Mouse (Mus musculus) heart, adult 2 months (tissue): ENCODE results near the gene Golga2. TPM values are rescaled to one million over a fixed set of nuclear protein-coding genes. Genes with fewer than 3 reads are reported as not detected.

ENCODE experiments used
- DNase-seq, 2 experiments: peaks; one replicate each; pipeline ENCODE4 v3.0.0; 2021
- H3K27ac ChIP-seq: fragments of 200-600 bp; 2 replicates; pipeline ENCODE4 v1.8.1; 2022
- H3K27me3 ChIP-seq: fragments of 200-500 bp; 2 replicates; pipeline ENCODE4 v1.6.1; 2012; ENCODE audit warnings: mild to moderate bottlenecking, low read length, inconsistent platforms, mixed read lengths; ENCODE audit not compliant: control insufficient read depth, insufficient read depth
- H3K36me3 ChIP-seq: fragments of 200-500 bp; 2 replicates; pipeline ENCODE4 v1.6.1; 2012; ENCODE audit warnings: low read length, inconsistent platforms; ENCODE audit not compliant: control insufficient read depth, insufficient read depth
- H3K4me1 ChIP-seq: fragments of 200-500 bp; 2 replicates; pipeline ENCODE4 v1.6.1; 2011; ENCODE audit warnings: low read length; ENCODE audit not compliant: control insufficient read depth, insufficient read depth
- H3K4me3 ChIP-seq: fragments of 200-600 bp; 2 replicates; pipeline ENCODE4 v1.8.1; 2022
- H3K79me2 ChIP-seq: fragments of 200-500 bp; replicated peaks from 2 replicates; pipeline ENCODE4 v1.6.1; 2012; ENCODE audit warnings: mild to moderate bottlenecking, inconsistent platforms, low read length, moderate library complexity, mixed read lengths; ENCODE audit not compliant: control insufficient read depth, insufficient read depth
- H3K9ac ChIP-seq: fragments of 200-500 bp; 2 replicates; pipeline ENCODE4 v1.6.1; 2012; ENCODE audit warnings: low read depth, mild to moderate bottlenecking, control low read depth, inconsistent platforms, low read length, mixed read lengths
- CTCF ChIP-seq: fragments of 200-600 bp; IDR thresholded peaks from 2 replicates; pipeline ENCODE4 v1.8.1; 2022; ENCODE audit warnings: antibody characterized with exemption, mild to moderate bottlenecking, moderate library complexity
- EP300 ChIP-seq: fragments of 200-500 bp; IDR thresholded peaks from 2 replicates; pipeline ENCODE4 v1.6.1; 2011; ENCODE audit warnings: low read depth, low read length, control low read depth; ENCODE audit not compliant: insufficient read depth
- POLR2A ChIP-seq: fragments of 200-500 bp; IDR thresholded peaks from 2 replicates; pipeline ENCODE4 v1.6.1; 2011; ENCODE audit warnings: mild to moderate bottlenecking, low read depth, low read length, control low read depth; ENCODE audit not compliant: insufficient read depth
- WGBS: fragments of 180-500 bp; shearing (Covaris S2); methylation state at CpG from one replicate; pipeline ENCODE4 v1.1.7; 2018; 5-methylcytosine and 5-hydroxymethylcytosine counted together
- intact Hi-C: fragments of 180-260 bp; cut with DNase I; formaldehyde crosslinking; loops from one replicate; pipeline ENCODE4 v1.15.1; 2025
- polyA plus RNA-seq: library from polyadenylated mRNA; depleted of rRNA; stranded (reverse); fragments of >200 nt; gene quantifications from 2 replicates; pipeline ENCODE4 v1.2.3, GENCODE M21; 2012
- total RNA-seq, 2 experiments: library from RNA; stranded (reverse); gene quantifications; 2 replicates each; pipeline ENCODE4 v1.2.3; 2021

Gene Golga2
- total and polyA plus RNA-seq, 3 experiments: 34.5 to 79.9 (median 69.8) TPM

GRCm38 (mm10) chr2:32312318-32312964, 25.3 kb downstream of the Golga2 start:
- intact Hi-C loops: no loop called here
- Histone ChIP-seq H3K4me3 (peak overlapping the region; percentile 53), H3K79me2 (no peaks in the 10 kb centered on the region), H3K27me3 (no peaks in the 10 kb centered on the region), H3K36me3 (no peaks in the 10 kb centered on the region), H3K27ac (no peak overlapping the region), H3K4me1 (peaks cover 3% of the 10 kb centered on the region; the same call in 1 of the 2 replicates), H3K9ac (peak overlapping the region; percentile 5; the same call in 1 of the 2 replicates)
- DNase-seq: peak; percentile 73 to 79
- 9% methylated on average over 52 of the region's 56 CpGs for WGBS
- TF ChIP-seq POLR2A (no peak), EP300 (no peak), CTCF (no peak)

- no peaks in the 10 kb centered on the region for H3K27me3 ChIP-seq
- intact Hi-C loops: no loop called here
Measured at GRCm38 (mm10) chr2:32314831-32315230, 27.6 kb downstream of the Golga2 start.

GRCm38 (mm10) chr2:32315751-32316150, 28.6 kb downstream of the Golga2 start:
- no peak overlapping the region for H3K9ac ChIP-seq

More at GRCm38 (mm10) chr2:32314831-32315230, 27.6 kb downstream of the Golga2 start:
- H3K9ac ChIP-seq: no peak overlapping the region
- TF ChIP-seq CTCF (no peak), EP300 (no peak), POLR2A (no peak)
- no peak for DNase-seq
- no peak overlapping the region for H3K4me3 ChIP-seq
- H3K27ac ChIP-seq: no peak overlapping the region
- no peaks in the 10 kb centered on the region for H3K36me3 ChIP-seq
- WGBS: 94% methylated on average over 14 of the region's 14 CpGs
- H3K4me1 ChIP-seq: peaks cover 4% of the 10 kb centered on the region; the same call in 1 of the 2 replicates
- no peaks in the 10 kb centered on the region for H3K79me2 ChIP-seq

DNA sequence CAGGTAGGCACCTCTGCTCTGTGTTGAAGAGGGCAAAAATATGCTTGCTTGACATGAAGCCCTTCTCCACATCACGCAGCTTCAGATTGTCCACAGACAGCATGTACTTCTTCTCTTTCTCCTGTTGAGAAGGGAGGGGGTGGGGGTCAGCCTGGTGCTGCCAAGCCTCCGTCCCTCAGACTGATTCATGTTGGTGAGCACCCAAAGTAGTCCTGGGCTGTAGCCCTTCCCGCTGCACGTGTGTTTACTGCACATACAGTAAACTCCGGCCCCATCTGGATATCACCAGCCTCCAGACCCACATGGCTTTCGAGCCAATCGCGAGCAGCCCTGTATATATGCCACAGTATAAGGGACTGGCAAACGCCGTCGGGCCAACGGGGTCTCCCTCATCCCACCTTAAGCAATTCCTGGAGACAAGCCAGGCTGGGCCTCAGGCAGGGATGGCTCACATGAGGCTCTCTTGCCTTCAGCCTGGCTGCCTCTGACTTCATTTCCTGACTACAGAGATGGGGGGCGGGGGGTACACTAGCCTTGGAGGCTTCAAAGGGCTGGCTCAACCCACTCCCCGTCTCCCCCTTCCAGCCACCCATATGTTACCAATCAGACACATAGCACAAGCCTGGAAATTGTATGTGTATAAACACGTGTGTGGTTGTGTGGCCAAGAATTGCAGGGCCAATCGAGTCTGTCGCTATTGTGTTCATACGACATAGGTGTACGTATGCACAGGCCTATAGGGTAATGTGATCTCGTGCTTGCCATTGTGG, 29.9 kb downstream of the Golga2 start:
- no peak for TF ChIP-seq CTCF
- TF ChIP-seq POLR2A: no peak
- no peak for TF ChIP-seq EP300
- intact Hi-C loops: no loop called here
- no peaks in the 10 kb centered on the region for H3K79me2 ChIP-seq
- no peak overlapping the region for H3K9ac ChIP-seq
- 61% methylated on average over 20 of the region's 20 CpGs for WGBS
- peaks cover 2% of the 10 kb centered on the region; the same call in 1 of the 2 replicates for H3K4me1 ChIP-seq
- DNase-seq: no peak
- H3K4me3 ChIP-seq: no peak overlapping the region
- peak overlapping the region; percentile 78; the same call in 1 of the 2 replicates for H3K27ac ChIP-seq
- H3K27me3 ChIP-seq: no peaks in the 10 kb centered on the region
- H3K36me3 ChIP-seq: no peaks in the 10 kb centered on the region

More at GRCm38 (mm10) chr2:32315751-32316150, 28.6 kb downstream of the Golga2 start:
- Histone ChIP-seq H3K27me3 (no peaks in the 10 kb centered on the region), H3K4me3 (no peak overlapping the region), H3K4me1 (peaks cover 4% of the 10 kb centered on the region; the same call in 1 of the 2 replicates), H3K27ac (peak overlapping the region; percentile 16), H3K79me2 (no peaks in the 10 kb centered on the region), H3K36me3 (no peaks in the 10 kb centered on the region)
- intact Hi-C loops: no loop called here
- WGBS: 19% methylated on average over 8 of the region's 8 CpGs
- DNase-seq: peak in 1 of 2 experiments; percentile 47
- TF ChIP-seq EP300: no peak
- TF ChIP-seq CTCF: no peak
- no peak for TF ChIP-seq POLR2A

DNA sequence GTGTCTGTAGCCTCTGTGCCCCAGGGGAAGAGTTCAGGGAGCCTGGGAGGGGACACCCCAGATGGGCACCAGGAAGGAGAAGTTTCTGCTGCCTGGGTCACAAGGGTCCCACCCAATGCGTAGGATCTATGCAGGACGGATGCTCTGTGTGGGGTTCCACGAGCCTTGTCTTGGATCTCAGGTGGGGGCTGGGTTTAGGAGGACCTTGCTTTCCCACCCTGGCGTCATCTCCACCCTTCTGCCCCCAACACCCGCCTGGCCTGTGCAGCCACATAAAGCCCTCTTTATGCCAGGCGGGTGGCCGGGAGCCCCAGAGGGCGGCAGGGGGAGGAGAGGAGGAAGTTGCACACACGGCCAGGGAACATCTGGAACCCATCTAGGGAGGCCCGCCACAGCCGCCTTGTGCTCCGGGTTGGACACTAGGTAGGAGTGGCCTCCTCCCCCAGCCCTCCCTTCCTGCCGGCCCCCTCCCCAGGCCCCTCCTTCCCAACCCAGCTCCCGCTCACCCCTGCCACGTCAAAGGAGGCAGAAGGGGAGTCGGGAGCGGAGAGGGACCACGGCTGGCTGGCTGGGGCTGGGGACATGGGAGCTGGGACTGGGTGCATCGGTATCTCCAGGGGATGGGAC, 30.7 kb downstream of the Golga2 start:
- TF ChIP-seq EP300: no peak
- no peak for TF ChIP-seq CTCF
- peak; percentile 88 for TF ChIP-seq POLR2A
- peak; percentile 75 to 83 for DNase-seq
- Histone ChIP-seq H3K9ac (peak overlapping the region; percentile 69), H3K4me3 (peak overlapping the region; percentile 43), H3K4me1 (peaks cover 2% of the 10 kb centered on the region; the same call in 1 of the 2 replicates), H3K79me2 (no peaks in the 10 kb centered on the region), H3K27ac (peak overlapping the region; percentile 78), H3K36me3 (no peaks in the 10 kb centered on the region), H3K27me3 (no peaks in the 10 kb centered on the region)
- intact Hi-C loops: no loop called here
- 8% methylated on average over 19 of the region's 19 CpGs for WGBS
